Mouse (Mus musculus): ENCODE data around the gene Aifm2. TPM values are rescaled to one million over a fixed set of nuclear protein-coding genes. Genes with fewer than 3 reads are reported as not detected.

Aifm2 gene
- polyA plus RNA-seq, 1 experiment from 2014 or later = 4.4 TPM

DNA sequence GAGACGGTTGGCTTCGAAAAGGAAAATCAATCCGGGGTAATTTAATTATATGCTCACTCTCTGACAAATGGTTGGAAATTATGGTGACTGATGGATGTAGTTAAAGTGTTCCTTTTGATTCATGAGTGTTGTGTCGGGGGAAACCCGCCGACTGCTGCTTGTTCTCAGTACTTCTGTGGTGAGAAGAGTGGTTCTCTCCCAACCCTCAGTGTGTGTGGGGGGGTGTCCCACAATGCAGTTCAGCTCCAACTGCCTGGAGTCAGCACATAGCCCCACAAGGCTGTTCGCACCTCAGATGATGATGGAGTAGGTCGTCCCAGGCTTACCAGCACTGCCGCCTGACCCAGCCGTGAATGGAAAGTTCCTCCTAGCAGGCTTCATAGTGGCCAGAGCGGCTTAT is 14.1 kb downstream of the Aifm2 start:
- Histone ChIP-seq H3K27me3 (replicated peaks; ENCODE audit: control insufficient read depth, insufficient read depth, low read length) (no peaks in the 10 kb centered on the region), H3K4me1 (ENCODE audit: control insufficient read depth, insufficient read depth, low read length) (no peaks in the 10 kb centered on the region), H3K36me3 (ENCODE audit: control insufficient read depth, insufficient read depth, low read length) (no peaks in the 10 kb centered on the region), H3K9ac (ENCODE audit: low read length) (no peak overlapping the region), H3K9me3 (replicated peaks; ENCODE audit: control insufficient read depth, low read length) (no peaks in the 10 kb centered on the region), H3K27ac (ENCODE audit: low read depth, low read length) (no peak overlapping the region), H3K4me3 (ENCODE audit: low read depth, low read length) (no peak overlapping the region), H3K4me2 (ENCODE audit: low read length) (no peak overlapping the region)
- DNase-seq (ENCODE audit: low spot score) (no peak), ATAC-seq (no peak)
- 86% methylated on average over 11 of the region's 11 CpGs for WGBS

- H3K4me3 ChIP-seq (ENCODE audit: low read depth, low read length) = no peak overlapping the region
- no peaks in the 10 kb centered on the region for H3K27me3 ChIP-seq (replicated peaks; ENCODE audit: control insufficient read depth, insufficient read depth, low read length)
- H3K9me3 ChIP-seq (replicated peaks; ENCODE audit: control insufficient read depth, low read length) = no peaks in the 10 kb centered on the region
- H3K4me1 ChIP-seq (ENCODE audit: control insufficient read depth, insufficient read depth, low read length) = no peaks in the 10 kb centered on the region
- no peak for DNase-seq (ENCODE audit: low spot score)
- 94% methylated on average over 6 of the region's 6 CpGs for WGBS
- H3K4me2 ChIP-seq (ENCODE audit: low read length) = no peak overlapping the region
- no peaks in the 10 kb centered on the region for H3K36me3 ChIP-seq (ENCODE audit: control insufficient read depth, insufficient read depth, low read length)
- H3K9ac ChIP-seq (ENCODE audit: low read length) = no peak overlapping the region
- H3K27ac ChIP-seq (ENCODE audit: low read depth, low read length) = no peak overlapping the region
- no peak for ATAC-seq
Observed at GRCm38 (mm10) chr10:61730171-61730570, 15.1 kb downstream of the Aifm2 start.

DNA sequence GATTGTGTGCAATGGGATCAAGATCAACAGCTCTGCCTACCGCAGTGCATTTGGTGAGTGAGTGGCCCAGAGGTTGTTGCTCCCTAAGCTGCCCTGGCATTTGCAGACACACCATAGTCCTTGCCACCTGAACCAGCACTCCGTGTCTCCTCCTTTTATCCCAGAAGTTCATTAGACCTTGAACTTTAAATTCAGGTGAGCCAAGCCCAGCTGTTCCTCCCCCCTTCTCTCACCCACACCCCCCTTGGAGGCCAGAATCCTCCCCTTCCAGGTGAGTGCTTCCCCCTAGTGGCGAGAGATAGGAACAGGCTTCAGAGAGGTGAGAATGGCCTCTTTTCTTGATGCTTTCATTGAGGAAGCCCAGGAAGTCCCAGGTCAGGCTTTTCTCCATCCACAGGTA is 19.3 kb downstream of the Aifm2 start:
- Histone ChIP-seq H3K4me3 (ENCODE audit: low read depth, low read length) (no peak overlapping the region), H3K4me2 (ENCODE audit: low read length) (no peak overlapping the region), H3K36me3 (ENCODE audit: control insufficient read depth, insufficient read depth, low read length) (peaks cover 29% of the 10 kb centered on the region), H3K9me3 (replicated peaks; ENCODE audit: control insufficient read depth, low read length) (no peaks in the 10 kb centered on the region), H3K27ac (ENCODE audit: low read depth, low read length) (no peak overlapping the region), H3K27me3 (replicated peaks; ENCODE audit: control insufficient read depth, insufficient read depth, low read length) (no peaks in the 10 kb centered on the region), H3K9ac (ENCODE audit: low read length) (no peak overlapping the region), H3K4me1 (ENCODE audit: control insufficient read depth, insufficient read depth, low read length) (no peaks in the 10 kb centered on the region)
- no peak for ATAC-seq
- DNase-seq (ENCODE audit: low spot score) = peak; percentile 43
- 44% methylated on average over 3 of the region's 3 CpGs for WGBS

DNA sequence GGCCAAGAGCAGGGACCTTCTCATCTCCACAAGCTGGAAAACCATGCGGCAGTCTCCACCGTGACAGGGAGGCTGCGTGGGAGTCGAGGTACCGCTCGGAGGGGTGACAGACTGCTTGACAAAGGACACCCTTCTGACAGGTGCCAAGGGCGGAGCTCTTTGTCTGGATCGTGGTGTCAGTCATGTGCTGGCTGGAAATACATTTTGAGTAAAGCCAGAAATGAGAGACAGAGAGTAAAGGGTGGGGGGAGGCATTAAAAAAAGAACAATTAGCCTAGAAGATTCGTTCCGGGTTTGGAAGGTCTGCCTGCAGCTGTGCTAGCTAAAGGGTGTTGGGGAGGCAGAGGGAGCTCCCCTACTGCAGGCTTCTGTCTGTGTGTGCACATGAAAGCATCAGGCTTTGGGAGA is 21.6 kb downstream of the Aifm2 start:
- ATAC-seq (peak; percentile 57; the same call in 1 of the 2 replicates), DNase-seq (ENCODE audit: low spot score) (peak; percentile 19)
- Histone ChIP-seq H3K4me3 (ENCODE audit: low read depth, low read length) (no peak overlapping the region), H3K36me3 (ENCODE audit: control insufficient read depth, insufficient read depth, low read length) (peaks cover 52% of the 10 kb centered on the region), H3K4me1 (ENCODE audit: control insufficient read depth, insufficient read depth, low read length) (no peaks in the 10 kb centered on the region), H3K4me2 (ENCODE audit: low read length) (no peak overlapping the region), H3K9me3 (replicated peaks; ENCODE audit: control insufficient read depth, low read length) (no peaks in the 10 kb centered on the region), H3K27me3 (replicated peaks; ENCODE audit: control insufficient read depth, insufficient read depth, low read length) (no peaks in the 10 kb centered on the region), H3K27ac (ENCODE audit: low read depth, low read length) (peak overlapping the region; percentile 62), H3K9ac (ENCODE audit: low read length) (0 out of 2 replicates have a peak overlapping the region, but pooled peaks have one; percentile 13)
- 78% methylated on average over 10 of the region's 10 CpGs for WGBS

DNA sequence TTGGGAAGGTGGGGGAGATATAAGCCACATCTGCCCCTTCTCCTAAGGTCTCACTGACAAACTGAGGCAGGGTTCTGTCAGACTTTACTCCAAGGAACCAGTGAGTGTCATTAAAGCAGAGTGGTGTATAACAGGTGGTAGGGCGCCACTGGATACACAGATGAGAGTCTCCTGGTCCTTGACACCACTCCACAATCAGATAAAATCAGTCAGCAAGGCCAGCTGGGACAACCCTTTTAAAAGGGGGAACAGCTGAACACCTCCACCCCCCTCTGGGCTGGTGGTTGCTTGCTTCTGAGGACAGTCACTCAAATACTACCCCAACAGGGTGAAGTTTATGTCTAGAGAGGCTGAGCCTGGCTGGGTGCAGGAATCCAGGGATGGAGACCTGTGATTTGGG is 22.5 kb downstream of the Aifm2 start:
- ATAC-seq (no peak), DNase-seq (ENCODE audit: low spot score) (no peak)
- Histone ChIP-seq H3K4me3 (ENCODE audit: low read depth, low read length) (no peak overlapping the region), H3K27me3 (replicated peaks; ENCODE audit: control insufficient read depth, insufficient read depth, low read length) (no peaks in the 10 kb centered on the region), H3K9me3 (replicated peaks; ENCODE audit: control insufficient read depth, low read length) (no peaks in the 10 kb centered on the region), H3K9ac (ENCODE audit: low read length) (no peak overlapping the region), H3K4me1 (ENCODE audit: control insufficient read depth, insufficient read depth, low read length) (no peaks in the 10 kb centered on the region), H3K36me3 (ENCODE audit: control insufficient read depth, insufficient read depth, low read length) (peaks cover 61% of the 10 kb centered on the region), H3K27ac (ENCODE audit: low read depth, low read length) (no peak overlapping the region), H3K4me2 (ENCODE audit: low read length) (no peak overlapping the region)
- 96% methylated on average over 1 of the region's 1 CpGs for WGBS

DNA sequence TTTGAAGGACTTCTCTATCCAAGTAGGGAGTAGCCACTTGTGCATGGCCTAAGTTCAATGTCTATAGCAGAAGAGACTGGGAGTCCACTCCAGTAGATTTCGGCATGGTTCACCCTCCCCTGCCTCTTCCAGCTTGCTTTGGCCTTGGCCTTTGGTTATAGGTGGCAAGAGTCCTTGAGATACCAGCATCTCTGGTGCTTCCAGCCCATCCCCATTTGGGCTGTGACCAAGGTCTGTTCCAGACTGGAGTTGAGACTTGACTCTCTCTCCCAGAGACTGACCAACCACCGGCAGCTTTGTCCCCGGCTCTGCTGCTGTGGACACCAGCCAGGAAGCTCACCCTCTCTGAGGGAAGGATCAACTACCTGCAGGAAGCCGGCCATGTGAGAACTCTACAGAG is 23.1 kb downstream of the Aifm2 start:
- no peaks in the 10 kb centered on the region for H3K4me1 ChIP-seq (ENCODE audit: control insufficient read depth, insufficient read depth, low read length)
- no peaks in the 10 kb centered on the region for H3K9me3 ChIP-seq (replicated peaks; ENCODE audit: control insufficient read depth, low read length)
- no peak overlapping the region for H3K9ac ChIP-seq (ENCODE audit: low read length)
- 94% methylated on average over 4 of the region's 4 CpGs for WGBS
- H3K36me3 ChIP-seq (ENCODE audit: control insufficient read depth, insufficient read depth, low read length) = peaks cover 67% of the 10 kb centered on the region
- ATAC-seq (no peak), DNase-seq (ENCODE audit: low spot score) (no peak)
- no peak overlapping the region for H3K4me2 ChIP-seq (ENCODE audit: low read length)
- no peak overlapping the region for H3K4me3 ChIP-seq (ENCODE audit: low read depth, low read length)
- H3K27ac ChIP-seq (ENCODE audit: low read depth, low read length) = no peak overlapping the region
- no peaks in the 10 kb centered on the region for H3K27me3 ChIP-seq (replicated peaks; ENCODE audit: control insufficient read depth, insufficient read depth, low read length)

DNA sequence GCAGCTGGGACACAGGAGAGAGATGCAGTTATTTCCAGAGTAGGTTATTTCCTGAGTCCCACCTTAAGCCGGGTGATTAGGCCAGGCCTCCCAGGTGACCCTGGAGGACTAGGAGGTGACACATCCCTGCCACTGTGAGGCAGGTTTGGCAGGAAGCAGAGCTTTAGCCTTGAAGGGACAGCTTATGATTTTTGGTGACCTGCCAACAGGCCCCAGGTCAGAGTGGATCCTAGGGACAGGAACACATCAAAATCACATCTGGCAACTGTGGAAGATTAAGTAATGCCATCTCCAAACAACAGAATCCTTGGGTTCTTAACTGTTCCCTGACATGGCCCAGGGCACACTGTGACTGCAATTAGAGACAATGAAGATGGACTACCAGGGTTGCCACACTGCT is 26.2 kb downstream of the Aifm2 start:
- H3K4me1 ChIP-seq (ENCODE audit: control insufficient read depth, insufficient read depth, low read length) = no peaks in the 10 kb centered on the region
- H3K36me3 ChIP-seq (ENCODE audit: control insufficient read depth, insufficient read depth, low read length) = peaks cover 98% of the 10 kb centered on the region
- no peaks in the 10 kb centered on the region for H3K9me3 ChIP-seq (replicated peaks; ENCODE audit: control insufficient read depth, low read length)
- DNase-seq (ENCODE audit: low spot score) (no peak), ATAC-seq (no peak)
- no peak overlapping the region for H3K4me2 ChIP-seq (ENCODE audit: low read length)
- H3K9ac ChIP-seq (ENCODE audit: low read length) = no peak overlapping the region
- no peak overlapping the region for H3K4me3 ChIP-seq (ENCODE audit: low read depth, low read length)
- H3K27ac ChIP-seq (ENCODE audit: low read depth, low read length) = no peak overlapping the region
- no peaks in the 10 kb centered on the region for H3K27me3 ChIP-seq (replicated peaks; ENCODE audit: control insufficient read depth, insufficient read depth, low read length)
- 100% methylated on average over 1 of the region's 1 CpGs for WGBS

DNA sequence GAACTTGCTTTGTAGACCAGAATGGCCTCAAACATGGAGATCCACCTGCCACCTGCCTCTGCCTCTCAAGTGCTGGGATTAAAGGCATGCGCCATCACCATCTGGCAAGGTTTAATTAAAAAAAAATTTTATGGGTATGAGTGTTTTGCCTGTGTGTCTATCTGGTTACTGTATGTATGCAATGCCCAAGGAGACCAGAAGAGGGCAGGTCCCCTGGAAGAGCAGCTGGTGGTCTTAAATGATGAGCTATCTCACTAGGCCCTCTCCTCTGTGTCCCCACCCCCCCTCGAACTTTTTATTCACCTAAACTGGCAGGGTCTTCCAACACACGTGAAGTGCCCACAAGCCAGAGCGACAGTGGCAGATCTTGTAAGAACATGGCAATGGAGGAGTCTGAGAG is 26.8 kb downstream of the Aifm2 start:
- no peak overlapping the region for H3K9ac ChIP-seq (ENCODE audit: low read length)
- no peak overlapping the region for H3K27ac ChIP-seq (ENCODE audit: low read depth, low read length)
- DNase-seq (ENCODE audit: low spot score) = no peak
- ATAC-seq = no peak
- H3K36me3 ChIP-seq (ENCODE audit: control insufficient read depth, insufficient read depth, low read length) = peaks cover 99% of the 10 kb centered on the region
- H3K9me3 ChIP-seq (replicated peaks; ENCODE audit: control insufficient read depth, low read length) = no peaks in the 10 kb centered on the region
- H3K4me1 ChIP-seq (ENCODE audit: control insufficient read depth, insufficient read depth, low read length) = no peaks in the 10 kb centered on the region
- no peaks in the 10 kb centered on the region for H3K27me3 ChIP-seq (replicated peaks; ENCODE audit: control insufficient read depth, insufficient read depth, low read length)
- H3K4me2 ChIP-seq (ENCODE audit: low read length) = no peak overlapping the region
- 81% methylated on average over 4 of the region's 4 CpGs for WGBS
- no peak overlapping the region for H3K4me3 ChIP-seq (ENCODE audit: low read depth, low read length)

- ATAC-seq (no peak), DNase-seq (ENCODE audit: low spot score) (no peak)
- Histone ChIP-seq H3K9me3 (replicated peaks; ENCODE audit: control insufficient read depth, low read length) (no peaks in the 10 kb centered on the region), H3K4me1 (ENCODE audit: control insufficient read depth, insufficient read depth, low read length) (no peaks in the 10 kb centered on the region), H3K4me2 (ENCODE audit: low read length) (no peak overlapping the region), H3K4me3 (ENCODE audit: low read depth, low read length) (no peak overlapping the region), H3K27ac (ENCODE audit: low read depth, low read length) (no peak overlapping the region), H3K9ac (ENCODE audit: low read length) (no peak overlapping the region), H3K36me3 (ENCODE audit: control insufficient read depth, insufficient read depth, low read length) (peaks cover 99% of the 10 kb centered on the region), H3K27me3 (replicated peaks; ENCODE audit: control insufficient read depth, insufficient read depth, low read length) (no peaks in the 10 kb centered on the region)
- WGBS = 94% methylated on average over 8 of the region's 8 CpGs
Observed at GRCm38 (mm10) chr10:61742336-61742735, 27.3 kb downstream of the Aifm2 start.
